8 mouse cellular contexts compared by ENCODE assay signal in genomic region chr9:43101936-43102595, GRCm38 (mm10). TPM values are rescaled to one million over a fixed set of nuclear protein-coding genes. Genes with fewer than 3 reads are reported as not detected.
DNase-seq lines count a peak whose midpoint lies in the region; ATAC-seq lines count a peak whose summit lies in the region.

No protein-coding gene starts in this region.

- DNase-seq in MEL-GATA-1-ER (ENCODE audit: extremely low read depth, low read depth) = peak; percentile 93
- no peak for DNase-seq in embryonic facial prominence, embryonic 10.5 days (ENCODE audit: low spot score)
- DNase-seq in hindbrain, embryonic 14.5 days (ENCODE audit: low spot score) = no peak
- no peak for DNase-seq in midbrain, embryonic 10.5 days (ENCODE audit: low spot score)
- no peak for DNase-seq in testis, postnatal 14 days (ENCODE audit: low spot score)
- DNase-seq in thymus, postnatal 36 days = no peak
- no peak for DNase-seq in layer of hippocampus, postnatal 10 days (ENCODE audit: low spot score in 2 of 2)

- H3K27ac ChIP-seq in embryonic facial prominence, embryonic 10.5 days (replicated peaks) = no peak overlapping the region
- H3K27ac ChIP-seq in hindbrain, embryonic 14.5 days = no peak overlapping the region
- H3K27ac ChIP-seq in midbrain, embryonic 10.5 days (replicated peaks) = no peak overlapping the region

- no peak for ATAC-seq in hindbrain, embryonic 14.5 days (ENCODE audit: low FRiP score)
- no peak for ATAC-seq in inflammation-experienced regulatory T-cells, adult 6 months

- WGBS in embryonic facial prominence, embryonic 10.5 days = 81% methylated on average over 8 of the region's 8 CpGs
- 70% methylated on average over 8 of the region's 8 CpGs for WGBS in hindbrain, embryonic 14.5 days
- WGBS in midbrain, embryonic 10.5 days = 86% methylated on average over 8 of the region's 8 CpGs

- H3K4me2 ChIP-seq in hindbrain, embryonic 14.5 days (replicated peaks) = peak overlapping the region; percentile 96; the same call in 1 of the 2 replicates

- peaks cover 40% of the 10 kb centered on the region for H3K4me1 ChIP-seq in embryonic facial prominence, embryonic 10.5 days
- H3K4me1 ChIP-seq in hindbrain, embryonic 14.5 days (replicated peaks; ENCODE audit: control insufficient read depth, insufficient read depth, low read length) = peaks cover 29% of the 10 kb centered on the region
- H3K4me1 ChIP-seq in midbrain, embryonic 10.5 days = peaks cover 43% of the 10 kb centered on the region

- 0 out of 2 replicates have a peak, but pooled peaks cover 5% of the 10 kb centered on the region for H3K36me3 ChIP-seq in embryonic facial prominence, embryonic 10.5 days (replicated peaks)
- H3K36me3 ChIP-seq in hindbrain, embryonic 14.5 days (replicated peaks; ENCODE audit: control insufficient read depth, insufficient read depth) = no peaks in the 10 kb centered on the region
- H3K36me3 ChIP-seq in midbrain, embryonic 10.5 days = peaks cover 2% of the 10 kb centered on the region; the same call in 1 of the 2 replicates

- no peaks in the 10 kb centered on the region for H3K9me3 ChIP-seq in embryonic facial prominence, embryonic 10.5 days
- no peaks in the 10 kb centered on the region for H3K9me3 ChIP-seq in hindbrain, embryonic 14.5 days (ENCODE audit: control insufficient read depth, low read length)
- no peaks in the 10 kb centered on the region for H3K9me3 ChIP-seq in midbrain, embryonic 10.5 days (replicated peaks)

- H3K27me3 ChIP-seq in embryonic facial prominence, embryonic 10.5 days (replicated peaks; ENCODE audit: low read depth, poor library complexity, severe bottlenecking) = no peaks in the 10 kb centered on the region
- no peaks in the 10 kb centered on the region for H3K27me3 ChIP-seq in hindbrain, embryonic 14.5 days (ENCODE audit: control insufficient read depth, insufficient read depth, low read length)
- no peaks in the 10 kb centered on the region for H3K27me3 ChIP-seq in midbrain, embryonic 10.5 days (ENCODE audit: low read depth, poor library complexity, severe bottlenecking)

- no peak overlapping the region for H3K9ac ChIP-seq in hindbrain, embryonic 14.5 days

- peak overlapping the region; percentile 84; the same call in 1 of the 2 replicates for H3K4me3 ChIP-seq in embryonic facial prominence, embryonic 10.5 days
- no peak overlapping the region for H3K4me3 ChIP-seq in hindbrain, embryonic 14.5 days (replicated peaks; ENCODE audit: low read length)
- peak overlapping the region; percentile 20; the same call in 1 of the 2 replicates for H3K4me3 ChIP-seq in midbrain, embryonic 10.5 days

RNA-seq across cellular contexts. Expression of gene Arhgef12, which starts 5.0 kb away (rescaled TPM):
- 9.1 and 9.3 TPM in 2 replicates for polyA plus RNA-seq in embryonic facial prominence, embryonic 10.5 days (2016; fragmentation: Nextera tagmentation; extraction: Ambion mirVana)
- polyA plus RNA-seq in hindbrain, embryonic 14.5 days (2014; fragmentation: Nextera tagmentation; extraction: Ambion mirVana) = 31.7 and 38.4 TPM in 2 replicates
- polyA plus RNA-seq in midbrain, embryonic 10.5 days (2016; fragmentation: Nextera tagmentation; extraction: Ambion mirVana) = 7.3 and 7.8 TPM in 2 replicates
- 10 to 100 TPM in 2 of 3 experiments, 1 to 10 TPM in 1; 4.5 to 20.4 (median 17.1) TPM for polyA plus RNA-seq in inflammation-experienced regulatory T-cells, adult 6 months (2017; shearing (Covaris generic))
- 100 to 1,000 TPM; 146 to 151 TPM for total RNA-seq in layer of hippocampus, postnatal 10 days (2021)

RNA-seq across cellular contexts. Expression of gene Tmem136, which starts 14.3 kb away (rescaled TPM):
- polyA plus RNA-seq in embryonic facial prominence, embryonic 10.5 days (2016; fragmentation: Nextera tagmentation; extraction: Ambion mirVana) = 11.8 and 12.0 TPM in 2 replicates
- 10.1 and 11.1 TPM in 2 replicates for polyA plus RNA-seq in hindbrain, embryonic 14.5 days (2014; fragmentation: Nextera tagmentation; extraction: Ambion mirVana)
- 12.6 and 16.3 TPM in 2 replicates for polyA plus RNA-seq in midbrain, embryonic 10.5 days (2016; fragmentation: Nextera tagmentation; extraction: Ambion mirVana)
- polyA plus RNA-seq in inflammation-experienced regulatory T-cells, adult 6 months (2017; shearing (Covaris generic)) = 1 to 10 TPM in 2 of 3 experiments, under 1 TPM in 1; 0.67 to 4.8 (median 3.7) TPM
- total RNA-seq in layer of hippocampus, postnatal 10 days (2021) = 10 to 100 TPM; 17.0 to 19.7 TPM
